Mouse (Mus musculus): Measurements from ENCODE around the gene Gm12355.

GRCm38 (mm10) chr11:98603953-98604352 is 21.5 kb downstream of the Gm12355 start:
- no peak for TF ChIP-seq CHD2 (IDR thresholded peaks at IDR 0.05; ENCODE audit: low read depth, low read length)
- TF ChIP-seq HCFC1 (IDR thresholded peaks at IDR 0.05; ENCODE audit: borderline replicate concordance, insufficient read depth, low read length) = no peak
- TF ChIP-seq MAFK (IDR thresholded peaks at IDR 0.05; ENCODE audit: insufficient read depth, low read depth, low read length) = no peak
- TF ChIP-seq ZNF384 (IDR thresholded peaks at IDR 0.05; ENCODE audit: low read depth, low read length) = no peak
- TF ChIP-seq ZC3H11A (IDR thresholded peaks at IDR 0.05; ENCODE audit: borderline replicate concordance, low read depth, low read length) = no peak

Data from ES-E14 (cell line).